Mouse (Mus musculus): Measurements from ENCODE around the gene Btbd2. TPM values are rescaled to one million over a fixed set of nuclear protein-coding genes. Genes with fewer than 3 reads are reported as not detected.

The Btbd2 gene
- total and polyA plus RNA-seq, 3 experiments, result 43.1 to 81.8 TPM; not detected in 1

DNA sequence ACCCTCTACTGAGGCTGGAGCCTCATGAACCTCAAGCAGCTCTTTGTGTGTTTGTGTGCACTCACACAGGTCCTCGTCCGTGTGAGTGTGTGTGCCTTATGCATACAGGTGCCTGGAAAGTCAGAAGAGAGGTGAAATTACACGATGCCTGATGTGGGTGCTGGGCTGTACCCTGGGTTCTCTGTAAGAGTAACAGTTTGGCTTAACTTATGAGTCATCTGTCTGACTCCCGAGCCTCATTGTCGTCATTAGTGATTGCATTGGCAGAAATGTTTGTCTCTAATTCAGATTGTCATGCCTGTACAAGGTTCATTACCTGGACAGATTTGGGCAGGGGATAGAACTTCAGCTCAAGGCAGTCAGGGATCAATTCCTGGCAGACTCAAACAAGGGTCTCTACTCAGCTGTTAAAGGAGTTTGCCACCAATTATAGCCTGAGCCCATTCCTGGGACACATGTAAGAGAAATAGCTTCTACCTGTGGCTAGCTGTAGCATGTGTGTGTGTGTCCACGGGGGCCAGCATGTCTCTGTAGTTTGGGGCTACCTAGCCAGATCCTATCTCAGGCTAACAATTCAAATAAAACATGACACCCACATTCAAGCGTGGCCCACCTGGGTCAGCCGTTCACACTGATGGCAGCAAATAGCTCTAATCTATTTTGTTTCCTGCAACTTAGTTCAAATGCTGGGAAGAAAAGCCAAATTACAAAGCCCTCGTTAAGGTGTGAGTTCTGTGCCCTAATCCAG is 20.4 kb upstream of the Btbd2 start (continued):
- TF ChIP-seq USF2 (IDR thresholded peaks at IDR 0.05; ENCODE audit: borderline replicate concordance in 1 of 2, insufficient read depth in 1 of 2, low read depth in 1 of 2, low read length in 2 of 2), result no peak
- no peak for TF ChIP-seq GABPA (IDR thresholded peaks at IDR 0.05; ENCODE audit: low read depth, low read length)
- peak; percentile 40 to 41; a peak in 3 of 4 replicates for TF ChIP-seq EP300 (IDR thresholded peaks at IDR 0.05; ENCODE audit: low read depth in 1 of 2, low read length in 2 of 2)
- no peak for TF ChIP-seq MEF2A (IDR thresholded peaks at IDR 0.05; ENCODE audit: extremely low read depth, insufficient replicate concordance, low read depth, low read length, poor library complexity, severe bottlenecking)
- TF ChIP-seq RCOR1 (IDR thresholded peaks at IDR 0.05; ENCODE audit: low read depth, low read length), result peak; percentile 34; the same call in 1 of the 2 replicates
- 0 out of 4 replicates have a peak, but pooled peaks of 1 of the 2 experiments have one; percentile 2 for TF ChIP-seq POLR2A (IDR thresholded peaks at IDR 0.05; ENCODE audit: control insufficient read depth in 1 of 2, insufficient read depth in 1 of 2, low read depth in 1 of 2, low read length in 2 of 2, poor library complexity in 1 of 2)
- TF ChIP-seq ETS1 (IDR thresholded peaks at IDR 0.05; ENCODE audit: low read depth, low read length), result peak; percentile 84; the same call in 1 of the 2 replicates

DNA sequence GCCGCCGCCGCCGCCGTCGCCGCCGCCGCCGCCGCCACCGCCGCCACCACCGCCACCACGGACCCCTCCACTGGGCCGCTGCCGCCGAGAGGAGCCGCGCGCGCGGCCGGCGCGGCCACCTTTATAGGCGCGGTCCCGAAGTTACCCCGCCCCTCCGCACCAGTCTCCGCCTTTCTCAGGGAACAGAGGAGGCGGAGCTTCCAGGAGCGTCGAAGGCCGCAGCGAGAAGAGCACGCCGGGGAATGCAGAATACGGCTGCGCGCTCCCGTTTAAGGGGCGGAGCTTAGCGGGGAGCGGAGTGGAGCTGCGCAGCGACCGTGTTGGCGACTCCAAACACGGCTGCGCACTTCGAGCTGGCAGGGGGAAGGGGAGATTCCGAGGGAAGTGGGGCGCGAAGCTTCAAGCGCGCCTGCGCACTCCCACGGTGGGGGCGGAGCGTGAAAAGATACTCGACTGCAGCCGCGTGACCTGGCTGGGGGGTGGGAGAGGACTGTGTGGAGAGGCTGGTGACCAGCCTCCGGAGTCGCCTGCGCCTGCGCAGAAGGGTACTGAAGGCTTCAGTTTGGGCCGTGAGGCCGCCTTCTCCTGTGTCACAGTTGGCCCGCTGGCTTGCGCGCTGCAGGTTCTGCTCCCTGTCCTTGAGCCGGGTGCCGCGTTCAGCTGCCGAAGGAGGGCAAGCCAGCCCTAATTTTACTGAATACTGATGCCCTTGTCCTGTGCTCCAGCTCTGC is 19.5 kb upstream of the Btbd2 start:
- Histone ChIP-seq H3K4me3 (ENCODE audit: control insufficient read depth in 1 of 2, insufficient read depth in 1 of 2, low read depth in 2 of 2, low read length in 2 of 2) (peak overlapping the region; percentile 80 to 95), H3K4me1 (ENCODE audit: control insufficient read depth in 1 of 2, insufficient read depth in 2 of 2, low read length in 2 of 2) (peaks cover 9 to 31% of the 10 kb centered on the region in 2 experiments), H3K27me3 (ENCODE audit: control insufficient read depth in 1 of 2, insufficient read depth in 2 of 2, low read length in 2 of 2) (no peaks in the 10 kb centered on the region), H3K27ac (ENCODE audit: control insufficient read depth, low read depth, low read length) (peak overlapping the region; percentile 96), H3K36me3 (ENCODE audit: control insufficient read depth in 1 of 2, insufficient read depth in 2 of 2, low read length in 2 of 2) (peaks cover 0 to 25% of the 10 kb centered on the region in 2 experiments; a peak in 2 of 4 replicates), H3K9me3 (replicated peaks; ENCODE audit: insufficient read depth, low read length) (no peaks in the 10 kb centered on the region), H3K79me2 (ENCODE audit: control insufficient read depth, insufficient read depth, low read length, poor library complexity) (peaks cover 49% of the 10 kb centered on the region), H3K9ac (ENCODE audit: control insufficient read depth, low read depth, low read length, poor library complexity, severe bottlenecking) (peak overlapping the region; percentile 91)
- peak; percentile 100 for DNase-seq (ENCODE audit: low read depth, low spot score)
- TF ChIP-seq ELF1 (IDR thresholded peaks at IDR 0.05; ENCODE audit: low read depth, low read length), result peak; percentile 80
- peak; percentile 83 for TF ChIP-seq HCFC1 (IDR thresholded peaks at IDR 0.05; ENCODE audit: low read depth, low read length)
- peak; percentile 82 for TF ChIP-seq TCF12 (IDR thresholded peaks at IDR 0.05; ENCODE audit: low read depth, low read length)
- TF ChIP-seq UBTF (IDR thresholded peaks at IDR 0.05; ENCODE audit: borderline replicate concordance, insufficient read depth, low read depth, low read length), result no peak
- TF ChIP-seq CHD1 (IDR thresholded peaks at IDR 0.05; ENCODE audit: low read depth, low read length), result no peak
- TF ChIP-seq USF1 (IDR thresholded peaks at IDR 0.05; ENCODE audit: low read depth, low read length), result peak; percentile 92
- TF ChIP-seq GABPA (IDR thresholded peaks at IDR 0.05; ENCODE audit: low read depth, low read length), result no peak
- no peak for TF ChIP-seq MYB (IDR thresholded peaks at IDR 0.05; ENCODE audit: low read depth, low read length)
- no peak for TF ChIP-seq TAL1 (IDR thresholded peaks at IDR 0.05; ENCODE audit: low read length)
- TF ChIP-seq EP300 (IDR thresholded peaks at IDR 0.05; ENCODE audit: low read depth in 1 of 2, low read length in 2 of 2), result peak in 1 of 2 experiments; percentile 49; a peak in 2 of 4 replicates
- no peak for TF ChIP-seq ZNF384 (IDR thresholded peaks at IDR 0.05; ENCODE audit: low read depth, low read length)
- TF ChIP-seq BHLHE40 (IDR thresholded peaks at IDR 0.05; ENCODE audit: borderline replicate concordance, low read depth, low read length), result peak; percentile 79; the same call in 1 of the 2 replicates
- peak; percentile 93 for TF ChIP-seq MAX (IDR thresholded peaks at IDR 0.05; ENCODE audit: low read length)
- peak; percentile 86 for TF ChIP-seq NRF1 (IDR thresholded peaks at IDR 0.05; ENCODE audit: insufficient read depth, low read depth, low read length, poor library complexity, severe bottlenecking)
- TF ChIP-seq MAZ (IDR thresholded peaks at IDR 0.05; ENCODE audit: low read depth, low read length), result peak; percentile 90
- no peak; the same call in 1 of the 2 replicates for TF ChIP-seq KAT2A (conservative IDR thresholded peaks at IDR 0.05; ENCODE audit: low read depth, low read length)
- peak; percentile 97 for TF ChIP-seq POLR2AphosphoS2 (IDR thresholded peaks at IDR 0.05; ENCODE audit: low read length)
- peak; percentile 49; the same call in 1 of the 2 replicates for TF ChIP-seq ETS1 (IDR thresholded peaks at IDR 0.05; ENCODE audit: low read depth, low read length)
- no peak for TF ChIP-seq CHD2 (IDR thresholded peaks at IDR 0.05; ENCODE audit: low read length)
- peak; percentile 97 for TF ChIP-seq ZMIZ1 (IDR thresholded peaks at IDR 0.05; ENCODE audit: low read depth, low read length)
- no peak for TF ChIP-seq ZC3H11A (IDR thresholded peaks at IDR 0.05; ENCODE audit: low read depth, low read length)
- peak; percentile 21; the same call in 1 of the 2 replicates for TF ChIP-seq MEF2A (IDR thresholded peaks at IDR 0.05; ENCODE audit: extremely low read depth, insufficient replicate concordance, low read depth, low read length, poor library complexity, severe bottlenecking)
- no peak for TF ChIP-seq GATA1 (IDR thresholded peaks at IDR 0.05; ENCODE audit: low read depth, low read length)
- peak; percentile 91 to 99 for TF ChIP-seq POLR2A (IDR thresholded peaks at IDR 0.05; ENCODE audit: control insufficient read depth in 1 of 2, insufficient read depth in 1 of 2, low read depth in 1 of 2, low read length in 2 of 2, poor library complexity in 1 of 2)
- peak; percentile 96 for TF ChIP-seq TBP (IDR thresholded peaks at IDR 0.05; ENCODE audit: low read depth, low read length)
- peak; percentile 73 for TF ChIP-seq SIN3A (IDR thresholded peaks at IDR 0.05; ENCODE audit: low read length)
- TF ChIP-seq RAD21 (IDR thresholded peaks at IDR 0.05; ENCODE audit: low read depth, low read length), result no peak
